Mouse (Mus musculus) testis, adult 2 months (tissue): ENCODE results near the gene Rtn4rl1.

Source experiments
- CTCF ChIP-seq: fragments of 200-500 bp; IDR thresholded peaks from 2 replicates; pipeline ENCODE4 v1.5.1; 2012; ENCODE audit warnings: low read depth, mild to moderate bottlenecking, inconsistent platforms, low read length, moderate library complexity; ENCODE audit not compliant: control insufficient read depth, insufficient read depth, insufficient replicate concordance
- POLR2A ChIP-seq: fragments of 200-500 bp; IDR thresholded peaks from 2 replicates; pipeline ENCODE4 v1.6.1; 2012; ENCODE audit warnings: low read depth, mild to moderate bottlenecking, inconsistent platforms, low read length, moderate library complexity; ENCODE audit not compliant: control insufficient read depth

DNA sequence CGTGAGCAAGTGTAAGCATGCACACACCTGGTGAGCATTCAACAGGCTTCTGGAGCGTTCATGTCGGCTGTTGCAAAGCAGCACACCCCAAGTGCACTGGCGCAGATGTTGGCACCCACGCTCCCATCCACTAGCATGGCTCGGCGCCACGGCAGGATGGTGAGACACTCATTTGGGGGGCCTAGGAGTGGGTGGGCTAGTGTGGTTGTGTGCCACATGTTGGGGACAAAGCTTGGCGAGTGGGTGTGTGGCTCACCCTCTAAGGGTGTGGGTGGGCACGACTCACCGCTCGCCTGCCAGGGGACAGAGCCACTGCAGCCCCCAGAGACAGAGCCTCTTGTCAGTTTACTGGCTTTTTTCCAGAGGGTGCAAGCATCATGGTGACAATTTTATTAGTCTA, 7.4 kb downstream of the Rtn4rl1 start:
- TF ChIP-seq CTCF (no peak), POLR2A (no peak)
